Mouse (Mus musculus): ENCODE results near the gene Mitf. TPM values are rescaled to one million over a fixed set of nuclear protein-coding genes. Genes with fewer than 3 reads are reported as not detected.

The Mitf gene
- polyA plus RNA-seq, 1 experiment from 2014 or later = 1.4 TPM

- H3K9me3 ChIP-seq (ENCODE audit: control insufficient read depth, low read length) = no peaks in the 10 kb centered on the region
- H3K4me2 ChIP-seq (ENCODE audit: low read depth) = no peak overlapping the region
- H3K36me3 ChIP-seq (ENCODE audit: control insufficient read depth, insufficient read depth, low read length) = no peaks in the 10 kb centered on the region
- ATAC-seq (ENCODE audit: insufficient read depth, low FRiP score, low TSS enrichment) (no peak), DNase-seq (ENCODE audit: low spot score) (no peak)
- H3K4me1 ChIP-seq (ENCODE audit: control insufficient read depth, insufficient read depth, low read length) = no peaks in the 10 kb centered on the region
- no peak overlapping the region for H3K4me3 ChIP-seq (ENCODE audit: low read depth, low read length)
- 94% methylated on average over 1 of the region's 1 CpGs for WGBS
- H3K27me3 ChIP-seq (ENCODE audit: control insufficient read depth, insufficient read depth, low read length) = no peaks in the 10 kb centered on the region
- no peak overlapping the region for H3K9ac ChIP-seq (ENCODE audit: low read length)
- H3K27ac ChIP-seq (ENCODE audit: low read depth, low read length) = no peak overlapping the region
Observed at GRCm38 (mm10) chr6:97815723-97816122, 8.9 kb downstream of the Mitf start.

DNA sequence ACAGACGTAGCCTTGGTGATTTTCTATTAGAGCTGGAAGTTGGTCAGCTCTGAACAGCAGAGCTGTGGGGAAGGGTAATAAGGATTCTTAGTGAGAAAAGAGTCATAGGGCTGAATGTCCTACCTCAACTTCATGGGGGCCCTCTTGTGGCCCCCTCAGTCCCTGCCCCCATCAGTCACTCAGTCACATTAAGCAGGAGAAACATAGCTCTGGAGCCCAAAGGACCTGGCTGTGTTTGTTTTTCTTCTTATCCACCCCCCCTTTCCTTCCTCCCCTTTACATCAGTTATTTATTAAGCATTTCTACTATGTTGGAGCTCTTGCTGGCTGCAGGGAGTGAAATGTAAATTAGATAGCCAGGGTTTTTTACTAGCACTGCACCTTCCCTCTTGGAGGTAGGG lies 10.0 kb downstream of the Mitf start:
- Histone ChIP-seq H3K36me3 (ENCODE audit: control insufficient read depth, insufficient read depth, low read length) (no peaks in the 10 kb centered on the region), H3K27ac (ENCODE audit: low read depth, low read length) (no peak overlapping the region), H3K9ac (ENCODE audit: low read length) (no peak overlapping the region), H3K9me3 (ENCODE audit: control insufficient read depth, low read length) (no peaks in the 10 kb centered on the region), H3K27me3 (ENCODE audit: control insufficient read depth, insufficient read depth, low read length) (no peaks in the 10 kb centered on the region), H3K4me1 (ENCODE audit: control insufficient read depth, insufficient read depth, low read length) (no peaks in the 10 kb centered on the region), H3K4me3 (ENCODE audit: low read depth, low read length) (no peak overlapping the region), H3K4me2 (ENCODE audit: low read depth) (no peak overlapping the region)
- no peak for DNase-seq (ENCODE audit: low spot score)
- WGBS = 68% methylated on average over 1 of the region's 1 CpGs
- ATAC-seq (ENCODE audit: insufficient read depth, low FRiP score, low TSS enrichment) = no peak

DNA sequence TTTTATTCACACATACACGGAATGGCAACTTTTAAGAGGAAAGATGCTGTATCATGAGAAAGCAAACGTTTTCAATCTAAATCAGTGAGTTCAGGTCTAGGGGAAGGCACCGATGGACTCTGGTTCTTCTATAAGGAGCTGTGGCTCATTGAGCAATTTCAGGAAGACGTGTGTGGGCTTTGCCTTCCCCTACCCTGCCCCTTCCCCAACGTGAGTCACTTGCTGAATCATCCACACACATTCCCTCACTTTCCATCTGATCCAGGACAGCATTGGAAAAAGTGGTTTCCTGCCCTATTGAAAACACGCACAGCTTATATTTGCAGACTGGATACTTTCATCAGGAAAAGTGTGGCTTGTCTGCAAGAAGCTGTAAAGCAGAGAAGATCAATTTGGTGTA lies 11.3 kb downstream of the Mitf start:
- WGBS = 57% methylated on average over 6 of the region's 6 CpGs
- H3K4me2 ChIP-seq (ENCODE audit: low read depth) = no peak overlapping the region
- DNase-seq (ENCODE audit: low spot score) = no peak
- H3K27me3 ChIP-seq (ENCODE audit: control insufficient read depth, insufficient read depth, low read length) = no peaks in the 10 kb centered on the region
- no peak overlapping the region for H3K4me3 ChIP-seq (ENCODE audit: low read depth, low read length)
- no peak overlapping the region for H3K27ac ChIP-seq (ENCODE audit: low read depth, low read length)
- no peaks in the 10 kb centered on the region for H3K9me3 ChIP-seq (ENCODE audit: control insufficient read depth, low read length)
- H3K9ac ChIP-seq (ENCODE audit: low read length) = no peak overlapping the region
- H3K4me1 ChIP-seq (ENCODE audit: control insufficient read depth, insufficient read depth, low read length) = no peaks in the 10 kb centered on the region
- H3K36me3 ChIP-seq (ENCODE audit: control insufficient read depth, insufficient read depth, low read length) = no peaks in the 10 kb centered on the region
- ATAC-seq (ENCODE audit: insufficient read depth, low FRiP score, low TSS enrichment) = no peak

- ATAC-seq (ENCODE audit: insufficient read depth, low FRiP score, low TSS enrichment) (no peak), DNase-seq (ENCODE audit: low spot score) (no peak)
- H3K27me3 ChIP-seq (ENCODE audit: control insufficient read depth, insufficient read depth, low read length) = no peaks in the 10 kb centered on the region
- no peak overlapping the region for H3K9ac ChIP-seq (ENCODE audit: low read length)
- no peaks in the 10 kb centered on the region for H3K4me1 ChIP-seq (ENCODE audit: control insufficient read depth, insufficient read depth, low read length)
- no peaks in the 10 kb centered on the region for H3K9me3 ChIP-seq (ENCODE audit: control insufficient read depth, low read length)
- no peak overlapping the region for H3K4me3 ChIP-seq (ENCODE audit: low read depth, low read length)
- no peaks in the 10 kb centered on the region for H3K36me3 ChIP-seq (ENCODE audit: control insufficient read depth, insufficient read depth, low read length)
- H3K27ac ChIP-seq (ENCODE audit: low read depth, low read length) = no peak overlapping the region
- WGBS = 71% methylated on average over 5 of the region's 5 CpGs
- H3K4me2 ChIP-seq (ENCODE audit: low read depth) = no peak overlapping the region
Observed at GRCm38 (mm10) chr6:97818948-97819347, 12.1 kb downstream of the Mitf start.

GRCm38 (mm10) chr6:97820505-97820904 lies 13.7 kb downstream of the Mitf start:
- ATAC-seq (ENCODE audit: insufficient read depth, low FRiP score, low TSS enrichment) (no peak), DNase-seq (ENCODE audit: low spot score) (no peak)
- H3K4me3 ChIP-seq (ENCODE audit: low read depth, low read length) = no peak overlapping the region
- no peaks in the 10 kb centered on the region for H3K36me3 ChIP-seq (ENCODE audit: control insufficient read depth, insufficient read depth, low read length)
- no peaks in the 10 kb centered on the region for H3K4me1 ChIP-seq (ENCODE audit: control insufficient read depth, insufficient read depth, low read length)
- no peaks in the 10 kb centered on the region for H3K27me3 ChIP-seq (ENCODE audit: control insufficient read depth, insufficient read depth, low read length)
- H3K4me2 ChIP-seq (ENCODE audit: low read depth) = no peak overlapping the region
- H3K27ac ChIP-seq (ENCODE audit: low read depth, low read length) = no peak overlapping the region
- no peak overlapping the region for H3K9ac ChIP-seq (ENCODE audit: low read length)
- 69% methylated on average over 8 of the region's 8 CpGs for WGBS
- no peaks in the 10 kb centered on the region for H3K9me3 ChIP-seq (ENCODE audit: control insufficient read depth, low read length)

DNA sequence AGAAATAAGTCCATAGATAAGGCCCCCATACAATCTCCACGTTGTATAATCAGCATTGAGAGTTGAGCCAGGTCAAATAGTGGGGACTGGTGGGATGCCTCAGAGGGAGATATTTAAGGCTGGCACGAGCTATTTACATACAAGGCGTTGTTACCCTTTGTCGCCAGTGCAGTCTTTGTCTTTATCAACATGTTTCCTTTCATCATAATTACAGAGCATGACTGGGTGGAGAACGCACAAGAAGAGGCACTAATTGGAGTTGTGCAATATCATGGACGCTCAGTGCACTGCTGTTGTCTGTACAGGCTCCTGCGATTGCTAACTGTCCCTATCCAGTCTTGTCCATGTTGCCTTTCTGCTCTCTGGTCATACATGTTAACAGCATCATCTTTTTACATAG lies 15.0 kb downstream of the Mitf start:
- no peaks in the 10 kb centered on the region for H3K27me3 ChIP-seq (ENCODE audit: control insufficient read depth, insufficient read depth, low read length)

GRCm38 (mm10) chr6:97826642-97827275 lies 19.9 kb downstream of the Mitf start:
- Histone ChIP-seq H3K36me3 (ENCODE audit: control insufficient read depth, insufficient read depth, low read length) (no peaks in the 10 kb centered on the region), H3K4me3 (ENCODE audit: low read depth, low read length) (no peak overlapping the region), H3K9ac (ENCODE audit: low read length) (no peak overlapping the region), H3K4me2 (ENCODE audit: low read depth) (no peak overlapping the region), H3K9me3 (ENCODE audit: control insufficient read depth, low read length) (no peaks in the 10 kb centered on the region), H3K27ac (ENCODE audit: low read depth, low read length) (no peak overlapping the region), H3K4me1 (ENCODE audit: control insufficient read depth, insufficient read depth, low read length) (no peaks in the 10 kb centered on the region), H3K27me3 (ENCODE audit: control insufficient read depth, insufficient read depth, low read length) (no peaks in the 10 kb centered on the region)
- no peak for DNase-seq (ENCODE audit: low spot score)
- ATAC-seq (ENCODE audit: insufficient read depth, low FRiP score, low TSS enrichment) = no peak
- 94% methylated on average over 7 of the region's 7 CpGs for WGBS

More for the DNA sequence above, 15.0 kb downstream of the Mitf start:
- Histone ChIP-seq H3K9me3 (ENCODE audit: control insufficient read depth, low read length) (no peaks in the 10 kb centered on the region), H3K36me3 (ENCODE audit: control insufficient read depth, insufficient read depth, low read length) (no peaks in the 10 kb centered on the region), H3K9ac (ENCODE audit: low read length) (no peak overlapping the region), H3K4me1 (ENCODE audit: control insufficient read depth, insufficient read depth, low read length) (no peaks in the 10 kb centered on the region), H3K27ac (ENCODE audit: low read depth, low read length) (no peak overlapping the region), H3K4me3 (ENCODE audit: low read depth, low read length) (no peak overlapping the region), H3K4me2 (ENCODE audit: low read depth) (no peak overlapping the region)
- no peak for DNase-seq (ENCODE audit: low spot score)
- no peak for ATAC-seq (ENCODE audit: insufficient read depth, low FRiP score, low TSS enrichment)
- 91% methylated on average over 7 of the region's 7 CpGs for WGBS

DNA sequence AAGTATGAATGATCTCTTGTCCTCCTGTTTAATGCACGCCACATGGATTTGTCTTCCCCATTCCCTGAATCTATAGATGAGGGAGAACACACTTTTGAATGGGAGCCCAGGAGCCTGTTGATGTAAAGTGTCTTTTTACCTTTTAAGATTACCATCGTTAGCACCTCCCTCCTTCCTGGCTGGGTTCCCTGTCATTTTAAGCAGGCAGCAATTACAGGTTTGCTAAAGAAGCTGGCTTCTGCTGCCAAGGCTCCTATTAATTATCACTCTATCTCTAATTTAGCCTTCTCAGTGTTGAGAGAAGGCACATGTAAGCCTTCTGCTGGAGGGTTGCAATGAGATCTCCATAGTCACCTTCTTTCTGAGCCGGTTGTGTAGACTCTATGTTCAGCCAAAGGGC lies 21.2 kb downstream of the Mitf start:
- Histone ChIP-seq H3K4me1 (ENCODE audit: control insufficient read depth, insufficient read depth, low read length) (no peaks in the 10 kb centered on the region), H3K27me3 (ENCODE audit: control insufficient read depth, insufficient read depth, low read length) (no peaks in the 10 kb centered on the region), H3K4me3 (ENCODE audit: low read depth, low read length) (no peak overlapping the region), H3K4me2 (ENCODE audit: low read depth) (no peak overlapping the region), H3K9ac (ENCODE audit: low read length) (no peak overlapping the region), H3K36me3 (ENCODE audit: control insufficient read depth, insufficient read depth, low read length) (no peaks in the 10 kb centered on the region), H3K27ac (ENCODE audit: low read depth, low read length) (no peak overlapping the region), H3K9me3 (ENCODE audit: control insufficient read depth, low read length) (no peaks in the 10 kb centered on the region)
- no peak for ATAC-seq (ENCODE audit: insufficient read depth, low FRiP score, low TSS enrichment)
- DNase-seq (ENCODE audit: low spot score) = no peak
- WGBS = 76% methylated on average over 3 of the region's 3 CpGs

GRCm38 (mm10) chr6:97828822-97829719 lies 22.2 kb downstream of the Mitf start:
- H3K27me3 ChIP-seq (ENCODE audit: control insufficient read depth, insufficient read depth, low read length) = no peaks in the 10 kb centered on the region
- H3K4me3 ChIP-seq (ENCODE audit: low read depth, low read length) = no peak overlapping the region
- DNase-seq (ENCODE audit: low spot score) = no peak
- no peaks in the 10 kb centered on the region for H3K36me3 ChIP-seq (ENCODE audit: control insufficient read depth, insufficient read depth, low read length)
- no peaks in the 10 kb centered on the region for H3K9me3 ChIP-seq (ENCODE audit: control insufficient read depth, low read length)
- H3K27ac ChIP-seq (ENCODE audit: low read depth, low read length) = no peak overlapping the region
- no peaks in the 10 kb centered on the region for H3K4me1 ChIP-seq (ENCODE audit: control insufficient read depth, insufficient read depth, low read length)
- no peak for ATAC-seq (ENCODE audit: insufficient read depth, low FRiP score, low TSS enrichment)
- no peak overlapping the region for H3K9ac ChIP-seq (ENCODE audit: low read length)
- 71% methylated on average over 13 of the region's 13 CpGs for WGBS
- H3K4me2 ChIP-seq (ENCODE audit: low read depth) = no peak overlapping the region

Measured in neural tube, embryonic 11.5 days (tissue).